Mouse (Mus musculus) central nervous system, embryonic 11.5 days (tissue): ENCODE data around the gene Gm10638. TPM values are rescaled to one million over a fixed set of nuclear protein-coding genes. Genes with fewer than 3 reads are reported as not detected.

ENCODE experiments used
- polyA plus RNA-seq: library from polyadenylated mRNA; depleted of rRNA; stranded (reverse); fragments of >200 nt; gene quantifications from 2 replicates; pipeline ENCODE4 v1.2.3, GENCODE M21; 2012; rRNA removed

Gene Gm10638
- 2.0 and 3.5 TPM in 2 replicates for polyA plus RNA-seq

DNA sequence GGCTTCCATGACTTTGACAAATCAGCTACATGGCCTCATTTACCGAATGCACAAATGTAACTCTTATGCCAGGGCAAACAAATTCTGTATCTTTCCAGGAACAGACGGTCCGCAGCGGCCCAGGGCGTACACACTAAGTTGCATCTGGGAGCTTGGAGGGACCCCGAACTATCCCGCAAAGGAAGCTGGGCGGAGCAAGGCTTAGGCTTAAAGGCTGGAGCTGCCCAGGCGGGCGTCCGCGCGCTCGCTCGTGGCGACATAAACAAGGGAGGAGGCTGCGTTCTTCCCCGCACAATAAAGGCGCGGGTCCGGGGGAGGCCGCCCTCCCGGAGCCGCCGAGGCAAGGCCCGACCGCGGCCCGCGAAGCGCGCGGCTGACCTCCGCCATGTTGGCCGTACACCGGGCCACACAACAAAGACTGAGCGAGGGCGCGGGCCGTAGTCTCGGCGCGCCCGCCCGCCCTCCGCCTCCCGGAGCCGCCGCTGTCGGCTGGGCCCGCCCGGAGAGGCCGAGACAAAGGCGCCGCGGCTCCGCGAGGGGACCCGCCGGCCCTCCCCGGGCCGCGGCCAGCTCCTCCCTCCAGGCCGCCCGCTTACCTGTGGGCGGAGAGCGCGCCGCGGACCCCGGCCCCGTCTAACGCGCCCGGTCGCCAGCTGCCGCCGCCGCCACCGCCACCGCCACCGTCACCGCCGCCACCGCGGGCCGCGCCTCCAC lies at the start of gene Gm10638, which contains the start of gene Siah1a:
Gm10638 (plus strand) TSS at position 479 of the 714 bp plus-strand sequence.
Siah1a (minus strand) TSS at position 714 of the 714 bp plus-strand sequence.

Other genes with a start within 250 kb of the Gm10638 start
- 0.16 and 0.17 TPM in 2 replicates for gene Abcc12, start 165.0 kb upstream of the Gm10638 start, polyA plus RNA-seq
- gene Lonp2, start 121.7 kb upstream of the Gm10638 start, polyA plus RNA-seq = 42.2 and 42.4 TPM in 2 replicates
- gene Siah1a, start 235 bp downstream of the Gm10638 start, polyA plus RNA-seq = 33.9 and 49.4 TPM in 2 replicates
- 15.0 and 19.2 TPM in 2 replicates for gene N4bp1, start 139.6 kb downstream of the Gm10638 start, polyA plus RNA-seq